Mouse (Mus musculus) liver, adult 2 months (tissue): Measurements from ENCODE around the gene Hamp.
A peak's percentile ranks its signal among the peaks of the same experiment; 100 is the strongest.

Experiments
- CTCF ChIP-seq: fragments of 200-500 bp; IDR thresholded peaks from 2 replicates; pipeline ENCODE4 v1.5.1; 2011; ENCODE audit warnings: low read depth, low read length, control low read depth
- POLR2A ChIP-seq: fragments of 200-500 bp; IDR thresholded peaks from 2 replicates; pipeline ENCODE4 v1.6.1; 2011; ENCODE audit warnings: low read length, control low read depth; ENCODE audit not compliant: insufficient read depth; ENCODE audit errors: extremely low read depth

DNA sequence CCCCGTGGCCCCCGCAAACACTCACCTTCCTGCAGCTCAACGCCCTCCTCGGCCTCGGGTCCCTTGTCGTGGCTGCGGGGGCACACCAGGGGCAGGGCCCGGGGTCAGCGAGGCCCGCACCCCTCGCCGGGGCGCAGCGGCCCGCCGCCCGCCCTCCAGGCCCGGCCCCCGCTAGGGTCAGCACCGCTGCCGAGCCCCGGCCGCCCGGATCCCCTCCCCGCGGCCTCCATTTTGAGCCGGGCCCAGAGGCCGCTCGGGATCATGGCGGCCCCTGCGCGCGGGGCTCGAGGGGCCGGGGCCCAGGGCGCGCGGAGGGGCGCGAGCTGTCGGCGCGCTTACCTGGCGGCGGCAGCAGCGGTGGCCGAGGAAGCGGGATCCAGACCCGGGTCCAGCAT, 12.5 kb upstream of the Hamp start:
- TF ChIP-seq CTCF (no peak), POLR2A (0 out of 2 replicates have a peak, but pooled peaks have one; percentile 9)
